Mouse (Mus musculus) brain, embryonic 14.5 days (tissue): ENCODE measurements around the gene Olfr1312.

Experiments
- CTCF ChIP-seq: fragments of 200-500 bp; IDR thresholded peaks from 2 replicates; pipeline ENCODE4 v1.5.1; 2012; ENCODE audit warnings: inconsistent platforms, mild to moderate bottlenecking, moderate library complexity, borderline replicate concordance; ENCODE audit not compliant: insufficient read depth, insufficient read length; ENCODE audit errors: extremely low read depth
- POLR2A ChIP-seq: fragments of 200-500 bp; IDR thresholded peaks from 2 replicates; pipeline ENCODE4 v1.6.1; 2012; ENCODE audit warnings: mild to moderate bottlenecking, inconsistent platforms, borderline replicate concordance; ENCODE audit not compliant: poor library complexity, insufficient read depth, insufficient read length, severe bottlenecking; ENCODE audit errors: extremely low read depth

- no peak for TF ChIP-seq CTCF
- no peak for TF ChIP-seq POLR2A
Observed at GRCm38 (mm10) chr2:112014900-112015299, 35.1 kb downstream of the Olfr1312 start.
